Mouse (Mus musculus) midbrain, embryonic 16.5 days (tissue): ENCODE data around the gene Camk1d. TPM values are rescaled to one million over a fixed set of nuclear protein-coding genes. Genes with fewer than 3 reads are reported as not detected.
"Not testable (repeated sequence)": the region's sequence is repeated elsewhere in the genome, so short reads cannot be mapped to it uniquely, and the experiment has no call there.

ENCODE experiments used
- ATAC-seq: fragments of 200-750 bp; cut with Nextera tagmentation; 2 replicates; pipeline ENCODE4 v1.8.0; 2017; ENCODE audit warnings: moderate TSS enrichment
- H3K27ac ChIP-seq: fragments of 300-500 bp; sonication (generic); 2 replicates; pipeline ENCODE4 v1.5.1; 2014; ENCODE audit warnings: mild to moderate bottlenecking, low read length, mixed read lengths
- H3K27me3 ChIP-seq: fragments of 300-500 bp; sonication (generic); 2 replicates; pipeline ENCODE4 v1.6.1; 2014; ENCODE audit warnings: low read depth, low read length, mixed read lengths; ENCODE audit not compliant: control insufficient read depth, insufficient read depth
- H3K36me3 ChIP-seq: fragments of 300-500 bp; sonication (generic); 2 replicates; pipeline ENCODE4 v1.6.1; 2014; ENCODE audit warnings: mild to moderate bottlenecking, low read length, moderate library complexity, mixed read lengths; ENCODE audit not compliant: control insufficient read depth, insufficient read depth
- H3K4me1 ChIP-seq: fragments of 300-500 bp; sonication (generic); 2 replicates; pipeline ENCODE4 v1.6.1; 2014; ENCODE audit warnings: mild to moderate bottlenecking, low read length, mixed read lengths; ENCODE audit not compliant: control insufficient read depth, insufficient read depth
- H3K4me2 ChIP-seq: fragments of 300-500 bp; sonication (generic); 2 replicates; pipeline ENCODE4 v1.6.1; 2014; ENCODE audit warnings: mild to moderate bottlenecking, low read length, mixed read lengths
- H3K4me3 ChIP-seq: fragments of 300-500 bp; sonication (generic); 2 replicates; pipeline ENCODE4 v1.5.1; 2014; ENCODE audit warnings: low read depth, mild to moderate bottlenecking, low read length, moderate library complexity, mixed read lengths
- H3K9ac ChIP-seq: fragments of 300-500 bp; sonication (generic); 2 replicates; pipeline ENCODE4 v1.6.1; 2014; ENCODE audit warnings: low read depth, low read length, mixed read lengths
- H3K9me3 ChIP-seq: fragments of 300-500 bp; sonication (generic); replicated peaks from 2 replicates; pipeline ENCODE4 v1.6.1; 2014; ENCODE audit warnings: mild to moderate bottlenecking, low read length, mixed read lengths; ENCODE audit not compliant: control insufficient read depth, poor library complexity, severe bottlenecking
- WGBS: fragments of 180-500 bp; shearing (Covaris S2); extraction: QIAGEN DNeasy Blood & Tissue Kit; methylation state at CpG from one replicate; pipeline ENCODE4 v1.1.7; 2014; 5-methylcytosine and 5-hydroxymethylcytosine counted together
- polyA plus RNA-seq: library from polyadenylated mRNA; unstranded; fragments of >200 nt; fragmentation: Nextera tagmentation; extraction: Ambion mirVana; gene quantifications from 2 replicates; pipeline ENCODE4 v1.2.1, GENCODE M21; 2015

The Camk1d gene
- polyA plus RNA-seq, 1 experiment from 2014 or later, result 7.7 TPM

DNA sequence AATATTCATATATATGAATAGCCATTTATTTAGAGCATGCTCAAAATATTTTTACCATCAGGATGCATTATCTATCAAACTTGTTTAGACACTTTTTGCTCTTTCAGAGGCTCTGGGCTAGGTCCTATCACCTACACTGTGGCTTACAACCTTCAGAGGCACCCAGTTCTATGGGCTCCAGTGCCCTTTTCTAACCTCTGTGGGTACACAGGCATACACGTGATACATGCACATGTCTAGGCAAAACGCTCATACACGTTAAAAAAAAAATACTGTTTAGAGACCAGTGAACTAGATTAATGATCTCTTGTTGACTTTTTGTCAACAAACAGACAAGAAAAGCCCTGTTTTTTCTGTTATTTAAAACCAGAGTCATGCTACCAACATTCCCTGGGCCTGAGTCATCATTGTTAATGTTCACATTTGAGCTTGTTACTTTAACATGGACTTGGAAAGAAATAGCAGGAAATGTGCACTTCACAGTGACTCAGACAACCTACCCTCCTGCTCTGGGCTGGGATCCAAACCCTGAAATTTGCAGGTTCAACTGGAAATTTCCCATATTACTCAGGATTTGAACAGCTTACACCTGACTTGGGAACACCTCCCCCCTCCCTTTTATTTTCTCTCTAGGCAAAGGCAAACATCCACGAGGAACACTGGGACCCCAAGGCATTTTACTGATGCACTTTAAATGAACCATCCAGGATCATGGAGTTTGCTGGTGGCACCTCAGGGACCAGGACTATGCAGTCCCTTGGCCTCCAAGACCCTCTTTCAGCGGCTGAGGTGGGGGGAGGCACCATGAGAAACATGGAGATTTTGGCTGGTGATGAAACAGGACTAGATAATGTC lies 427.9 kb downstream of the Camk1d start:
- ATAC-seq, result no peak
- H3K9ac ChIP-seq, result no peak overlapping the region
- 90% methylated on average over 5 of the region's 5 CpGs for WGBS
- no peaks in the 10 kb centered on the region for H3K4me1 ChIP-seq
- no peaks in the 10 kb centered on the region for H3K27me3 ChIP-seq
- H3K27ac ChIP-seq, result no peak overlapping the region
- H3K36me3 ChIP-seq, result no peaks in the 10 kb centered on the region
- H3K9me3 ChIP-seq, result no peaks in the 10 kb centered on the region
- H3K4me3 ChIP-seq, result no peak overlapping the region
- no peak overlapping the region for H3K4me2 ChIP-seq

DNA sequence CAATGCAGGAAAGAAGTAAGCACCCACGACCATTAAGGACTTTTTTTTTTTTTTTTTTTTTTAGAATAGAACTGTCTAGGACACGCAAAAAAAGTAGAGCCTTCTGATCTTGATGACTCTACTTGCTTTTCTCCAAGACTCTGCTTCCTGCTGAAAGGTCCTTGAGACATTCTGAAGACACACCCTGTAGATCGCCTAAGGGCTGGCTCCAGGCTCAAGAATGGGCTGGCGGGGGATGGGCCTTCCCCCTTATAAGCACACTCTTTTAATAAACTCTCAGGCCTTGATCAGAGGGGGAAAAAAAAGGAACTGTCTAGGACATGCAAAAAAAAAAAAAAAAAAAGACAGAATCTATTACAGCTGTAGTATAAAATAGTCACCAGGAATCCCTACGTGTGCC lies 430.0 kb downstream of the Camk1d start:
- Histone ChIP-seq H3K4me1 (no peaks in the 10 kb centered on the region), H3K4me2 (no peak overlapping the region), H3K9ac (no peak overlapping the region), H3K36me3 (no peaks in the 10 kb centered on the region), H3K9me3 (no peaks in the 10 kb centered on the region), H3K27me3 (no peaks in the 10 kb centered on the region), H3K27ac (no peak overlapping the region), H3K4me3 (no peak overlapping the region)
- no peak for ATAC-seq
- WGBS, result 83% methylated on average over 5 of the region's 5 CpGs

DNA sequence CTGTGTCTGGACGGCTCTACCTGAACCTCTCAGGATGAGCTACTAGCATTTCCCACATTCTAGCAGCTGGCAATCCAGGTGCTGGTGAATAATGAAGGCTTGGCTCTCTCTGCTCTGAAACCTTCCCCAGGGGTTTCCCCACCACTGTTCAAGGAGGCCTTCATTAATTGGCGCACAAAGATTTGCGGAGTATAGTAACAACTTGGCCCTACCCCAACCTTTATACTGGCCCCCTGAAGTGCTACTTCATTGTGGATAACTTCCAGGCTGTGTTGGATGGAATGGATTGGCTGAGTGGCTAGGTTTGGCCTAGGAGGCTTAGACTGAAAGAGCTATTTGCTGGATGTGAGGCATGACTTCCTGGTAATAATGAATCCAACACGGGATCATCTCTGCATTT lies 431.7 kb downstream of the Camk1d start:
- WGBS, result 90% methylated on average over 4 of the region's 4 CpGs
- no peak for ATAC-seq
- no peaks in the 10 kb centered on the region for H3K9me3 ChIP-seq
- H3K36me3 ChIP-seq, result no peaks in the 10 kb centered on the region
- no peak overlapping the region for H3K27ac ChIP-seq
- H3K9ac ChIP-seq, result no peak overlapping the region
- no peaks in the 10 kb centered on the region for H3K4me1 ChIP-seq
- H3K4me2 ChIP-seq, result no peak overlapping the region
- H3K27me3 ChIP-seq, result no peaks in the 10 kb centered on the region
- no peak overlapping the region for H3K4me3 ChIP-seq

DNA sequence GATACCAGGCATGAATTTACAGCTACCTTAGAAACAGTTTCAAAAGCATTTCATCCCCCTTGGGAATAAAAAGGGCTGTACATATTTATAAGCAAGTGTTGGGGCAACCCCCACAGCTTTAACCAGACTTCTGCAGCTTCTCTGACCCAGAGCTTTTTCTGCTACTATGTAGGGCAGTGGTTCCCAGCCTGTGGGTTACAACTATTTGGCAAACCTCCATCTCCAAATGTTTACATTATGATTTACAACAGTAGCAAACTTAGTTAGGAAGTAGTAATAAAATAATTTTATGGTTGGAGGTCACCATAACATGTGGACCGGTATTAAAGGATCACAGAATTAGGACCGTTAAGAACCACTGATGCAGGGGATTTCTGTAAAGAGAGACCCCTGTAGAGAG lies 446.3 kb downstream of the Camk1d start:
- H3K27me3 ChIP-seq, result no peaks in the 10 kb centered on the region
- H3K9me3 ChIP-seq, result no peaks in the 10 kb centered on the region
- no peak overlapping the region for H3K4me3 ChIP-seq
- H3K27ac ChIP-seq, result no peak overlapping the region
- no peak for ATAC-seq
- no peaks in the 10 kb centered on the region for H3K4me1 ChIP-seq
- H3K4me2 ChIP-seq, result no peak overlapping the region
- 66% methylated on average over 2 of the region's 2 CpGs for WGBS
- H3K36me3 ChIP-seq, result no peaks in the 10 kb centered on the region
- H3K9ac ChIP-seq, result no peak overlapping the region

DNA sequence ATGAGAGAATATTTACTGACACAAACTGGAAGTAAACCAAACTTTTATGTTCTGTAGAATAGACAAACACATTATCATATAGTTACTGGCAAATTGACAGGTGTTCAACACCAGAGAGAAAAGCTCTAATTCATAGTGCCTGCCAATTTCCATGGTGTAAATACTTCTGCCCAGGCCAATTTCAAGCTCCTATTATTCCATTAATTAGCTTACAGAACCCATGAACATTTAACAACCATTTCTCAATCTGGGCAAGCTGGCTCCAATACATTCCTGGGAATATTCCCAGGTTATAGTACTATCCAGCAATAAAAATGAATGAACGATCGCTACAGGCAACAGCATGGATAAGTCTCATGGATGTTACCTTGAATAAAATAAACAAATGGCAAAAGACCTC lies 452.0 kb downstream of the Camk1d start:
- no peak for ATAC-seq
- no peaks in the 10 kb centered on the region for H3K36me3 ChIP-seq
- no peak overlapping the region for H3K4me2 ChIP-seq
- no peaks in the 10 kb centered on the region for H3K27me3 ChIP-seq
- H3K4me3 ChIP-seq, result no peak overlapping the region
- H3K9me3 ChIP-seq, result no peaks in the 10 kb centered on the region; the same call in 1 of the 2 replicates
- no peak overlapping the region for H3K9ac ChIP-seq
- no peaks in the 10 kb centered on the region for H3K4me1 ChIP-seq
- WGBS, result 62% methylated on average over 2 of the region's 2 CpGs
- H3K27ac ChIP-seq, result no peak overlapping the region

DNA sequence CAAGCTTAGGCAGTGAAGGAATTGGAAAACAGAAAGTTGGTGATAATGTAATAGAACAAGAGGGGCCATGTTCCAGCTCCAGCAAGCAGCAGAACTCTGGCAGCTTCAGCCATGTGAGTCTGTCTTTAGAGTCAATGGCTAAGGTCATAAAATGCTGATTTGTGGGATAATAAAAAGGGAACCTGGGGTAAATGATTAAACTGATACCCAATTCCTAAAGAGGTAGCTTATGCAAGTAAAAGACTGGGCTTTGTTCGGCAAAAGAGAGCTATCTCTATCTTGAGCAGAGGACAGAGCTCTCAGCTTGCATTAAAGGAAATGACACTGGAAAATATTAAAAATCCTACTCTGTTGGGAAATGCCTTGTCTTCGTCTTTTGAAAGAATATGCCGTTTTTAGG lies 456.1 kb downstream of the Camk1d start:
- H3K4me2 ChIP-seq, result no peak overlapping the region
- ATAC-seq, result no peak
- H3K9ac ChIP-seq, result no peak overlapping the region
- H3K27ac ChIP-seq, result no peak overlapping the region
- no peaks in the 10 kb centered on the region for H3K36me3 ChIP-seq
- no peak overlapping the region for H3K4me3 ChIP-seq
- 95% methylated on average over 3 of the region's 3 CpGs for WGBS
- H3K9me3 ChIP-seq, result no peaks in the 10 kb centered on the region; the same call in 1 of the 2 replicates
- H3K4me1 ChIP-seq, result no peaks in the 10 kb centered on the region
- no peaks in the 10 kb centered on the region for H3K27me3 ChIP-seq

DNA sequence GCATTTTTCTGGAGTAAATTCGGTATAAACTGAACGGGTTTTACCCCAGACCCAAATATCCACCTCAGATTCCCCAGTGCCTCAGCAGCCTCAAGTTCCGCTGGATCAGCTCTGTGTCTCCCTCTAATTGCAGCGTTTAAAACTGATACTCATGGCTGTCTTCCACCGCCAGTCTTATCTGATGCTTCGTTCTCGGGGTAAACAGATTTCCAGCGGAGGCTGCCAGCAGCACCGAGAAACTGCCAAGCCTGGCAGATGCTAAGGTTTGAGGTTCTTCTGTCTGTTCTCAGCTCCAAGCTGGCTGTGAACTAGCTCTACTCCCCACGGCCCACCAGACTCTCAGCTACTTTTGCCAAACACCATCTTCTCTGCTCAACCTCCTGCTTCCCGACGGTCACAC lies 464.3 kb downstream of the Camk1d start:
- no peak for ATAC-seq
- H3K4me1 ChIP-seq, result no peaks in the 10 kb centered on the region
- no peak overlapping the region for H3K9ac ChIP-seq
- no peak overlapping the region for H3K4me2 ChIP-seq
- H3K27me3 ChIP-seq, result no peaks in the 10 kb centered on the region
- H3K27ac ChIP-seq, result no peak overlapping the region
- no peaks in the 10 kb centered on the region for H3K36me3 ChIP-seq
- WGBS, result 85% methylated on average over 12 of the region's 12 CpGs
- H3K9me3 ChIP-seq, result no peaks in the 10 kb centered on the region
- no peak overlapping the region for H3K4me3 ChIP-seq

DNA sequence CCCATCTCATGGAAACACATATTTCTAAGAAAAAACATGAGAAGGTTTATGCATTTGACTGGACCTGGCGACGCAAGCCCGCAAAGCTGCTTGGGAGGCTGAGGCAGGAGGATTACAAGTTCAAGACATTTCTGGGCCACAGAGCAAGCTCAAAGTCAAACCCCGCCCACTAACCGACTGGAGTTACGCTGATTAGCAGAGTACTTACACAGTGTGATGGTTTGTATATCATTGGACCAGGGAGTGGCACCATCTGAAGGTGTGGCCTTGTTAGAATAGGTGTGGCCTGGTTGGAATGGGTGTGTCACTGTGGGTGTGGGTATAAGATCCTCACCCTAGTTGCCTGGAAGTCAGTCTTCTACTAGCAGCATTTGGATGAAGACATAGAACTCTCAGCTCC lies 465.1 kb downstream of the Camk1d start:
- not testable (repeated sequence) for H3K9ac ChIP-seq, ATAC-seq, H3K4me1 ChIP-seq, H3K27ac ChIP-seq, H3K4me2 ChIP-seq, H3K27me3 ChIP-seq, H3K4me3 ChIP-seq, H3K36me3 ChIP-seq, H3K9me3 ChIP-seq
- 94% methylated on average over 6 of the region's 6 CpGs for WGBS
